Mouse (Mus musculus) urinary bladder, postnatal 36 days (tissue): ENCODE measurements around the gene Kmt5a.
"Not testable (repeated sequence)": the region's sequence is repeated elsewhere in the genome, so short reads cannot be mapped to it uniquely, and the experiment has no call there.

Source experiments
- DNase-seq, 2 experiments: peaks; one replicate each; pipeline ENCODE4 v3.0.0; 2022; ENCODE audit warnings: low spot score in 2 of 2, mixed read lengths in 1 of 2

The Kmt5a gene

DNA sequence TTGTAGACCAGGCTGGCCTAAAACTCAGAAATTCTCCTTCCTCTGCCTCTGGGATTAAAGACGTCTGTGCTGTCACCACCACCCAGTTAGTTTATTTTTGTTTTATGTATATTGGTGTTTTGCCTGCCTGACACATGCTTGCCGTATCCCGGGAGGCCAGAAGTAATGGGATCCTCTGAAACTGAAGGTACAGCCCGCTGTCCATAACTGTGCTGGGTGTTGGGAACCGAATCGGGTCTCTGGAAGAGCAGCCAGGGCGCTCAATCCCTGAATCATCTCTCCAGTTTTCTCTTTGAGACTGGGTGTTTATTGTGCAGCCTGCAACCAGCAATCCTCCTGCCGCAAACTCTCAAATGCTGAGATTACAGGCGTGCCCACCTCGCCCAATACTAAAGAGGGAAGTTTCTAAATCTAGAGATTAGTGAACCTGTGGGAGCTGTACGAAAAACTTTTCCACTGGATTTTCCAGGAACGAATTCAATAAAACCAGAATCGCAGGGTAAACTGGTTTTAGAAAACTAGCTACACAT lies 42.8 kb downstream of the Kmt5a start:
- peak; percentile 14 to 42 for DNase-seq

DNA sequence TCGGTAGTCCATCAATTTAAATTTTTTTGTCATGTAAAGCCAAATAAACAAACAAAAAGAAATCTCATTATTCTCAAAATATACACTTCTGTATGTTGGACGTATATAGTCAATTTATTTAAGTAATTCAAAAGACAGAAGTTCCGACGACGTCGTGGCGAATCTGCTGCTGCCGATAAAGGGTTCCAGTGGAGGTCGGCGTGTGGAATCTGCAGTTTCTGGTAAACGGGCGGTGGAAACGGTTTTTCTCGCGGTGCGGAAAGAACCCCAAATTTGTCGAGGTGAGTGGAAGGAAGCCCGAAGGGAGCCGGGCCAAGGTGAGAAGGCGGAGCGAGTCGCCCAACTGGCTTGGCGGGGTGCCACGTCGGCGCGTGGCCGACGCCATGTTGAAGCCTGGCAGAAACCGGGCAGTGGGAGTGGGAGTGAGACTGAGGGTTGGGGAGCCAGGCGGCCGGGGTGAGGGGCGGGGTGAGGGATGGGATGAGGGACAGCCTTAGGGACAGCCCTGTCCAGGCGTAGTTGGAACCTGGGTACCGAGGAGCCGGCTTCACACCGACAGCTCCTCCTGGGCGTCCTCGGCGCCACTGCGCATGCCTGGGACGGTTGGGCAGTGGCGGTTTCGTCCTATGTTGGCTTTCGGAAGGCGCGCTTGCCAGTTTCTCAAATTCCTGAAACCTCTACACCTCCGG lies 43.4 kb downstream of the Kmt5a start, which contains the start of gene Snrnp35:
TSS of gene Snrnp35 (plus strand) at position 169 of the 689 bp plus-strand sequence.
- peak; percentile 91 for DNase-seq

GRCm38 (mm10) chr5:124483655-124484396 lies 44.1 kb downstream of the Kmt5a start:
- peak in 1 of 2 experiments; percentile 23 for DNase-seq

DNA sequence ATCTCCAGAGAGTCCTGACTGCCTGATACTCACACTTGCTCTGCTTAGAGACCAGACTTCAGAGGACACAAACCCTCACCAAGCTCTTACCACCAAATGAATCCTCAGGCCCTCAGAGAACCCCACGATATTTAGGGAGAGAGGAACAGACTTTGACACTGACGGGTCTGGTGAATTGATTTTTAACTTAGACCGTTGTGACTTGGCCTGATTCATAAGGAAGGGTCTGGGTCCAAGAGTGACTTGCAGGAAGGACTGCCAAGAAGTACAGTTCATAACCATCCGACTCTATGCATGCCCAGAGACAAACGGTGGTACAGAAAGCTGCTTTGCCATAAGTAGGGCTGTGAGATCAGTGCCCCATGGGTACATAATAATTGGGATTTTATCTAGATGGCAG lies 45.9 kb downstream of the Kmt5a start:
- no peak for DNase-seq

DNA sequence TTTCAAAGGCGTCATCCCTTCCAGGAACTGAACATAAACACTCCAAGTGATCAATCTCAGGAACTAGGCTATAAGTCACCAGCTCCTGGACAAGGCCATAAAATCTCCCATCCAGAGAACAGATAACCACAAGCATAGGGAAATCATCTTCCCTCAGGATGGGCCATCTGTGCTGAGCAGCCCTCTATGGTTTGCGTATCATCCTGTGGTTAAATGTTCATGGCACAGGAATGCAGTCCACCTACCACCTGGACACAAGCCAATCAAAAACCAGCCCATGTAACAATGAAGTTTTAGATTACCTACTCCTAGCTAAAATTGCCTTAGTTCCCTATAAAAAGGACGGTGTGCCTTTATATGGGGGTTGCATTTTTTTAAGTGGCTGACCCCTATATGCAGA lies 49.2 kb downstream of the Kmt5a start:
- DNase-seq, result no peak

DNA sequence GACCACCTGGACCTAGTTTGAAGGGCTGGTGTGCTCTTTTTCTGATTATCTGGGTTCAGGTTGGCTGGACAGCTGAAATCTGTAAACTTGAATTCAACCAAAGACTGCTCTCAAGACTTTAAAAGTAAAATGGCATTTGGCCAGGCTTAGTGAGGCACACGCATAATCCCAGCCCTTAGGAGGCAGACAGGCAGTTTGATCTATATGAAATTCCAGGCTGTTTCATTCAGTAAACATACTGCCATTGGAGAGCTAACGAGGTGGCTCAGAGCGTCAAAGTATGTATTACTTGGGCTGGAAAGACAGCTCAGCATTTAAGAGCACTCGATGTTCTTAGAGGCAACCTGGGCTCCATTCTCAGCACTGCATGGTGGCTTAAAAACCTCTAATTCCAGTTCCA lies 52.0 kb downstream of the Kmt5a start:
- DNase-seq, result no peak

DNA sequence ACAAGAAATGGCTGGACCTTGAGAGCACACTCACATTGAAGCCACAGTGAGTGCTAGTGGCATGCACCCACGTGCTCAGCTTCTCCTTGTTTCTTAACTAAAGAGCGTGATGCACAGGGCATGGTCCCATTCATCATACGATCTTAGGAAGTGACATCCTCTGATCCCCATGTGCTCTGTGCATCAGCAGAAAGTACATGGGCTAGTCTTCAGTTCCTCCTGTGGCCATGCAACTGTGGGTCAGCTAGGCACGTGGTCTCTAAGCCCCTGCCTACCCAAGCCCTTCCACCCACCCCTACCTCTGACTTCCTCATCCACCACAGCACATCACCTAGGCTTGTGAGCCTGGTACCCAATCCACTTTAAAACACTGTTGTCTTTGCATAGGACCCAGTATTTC lies 52.9 kb downstream of the Kmt5a start:
- DNase-seq, result no peak

DNA sequence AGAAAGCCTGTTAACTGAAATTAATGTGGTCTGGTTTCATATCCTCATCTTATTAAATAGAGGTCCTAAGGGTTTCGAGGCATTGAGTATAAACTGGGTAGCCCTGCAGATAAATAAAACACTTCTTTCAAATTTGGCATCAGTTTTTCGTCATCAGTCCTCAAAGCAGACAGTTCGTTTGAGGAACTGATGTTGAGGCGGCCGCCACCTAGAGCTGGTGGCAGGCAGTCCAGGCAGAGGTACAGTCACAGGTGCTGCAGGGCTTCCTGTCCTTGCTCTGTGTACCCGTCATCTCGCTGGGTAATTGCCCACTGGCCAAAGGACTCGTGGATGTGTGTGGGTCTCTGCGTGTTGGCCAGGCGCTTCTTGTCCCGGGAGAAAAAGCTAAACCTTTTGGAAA lies 53.7 kb downstream of the Kmt5a start:
- DNase-seq, result no peak

DNA sequence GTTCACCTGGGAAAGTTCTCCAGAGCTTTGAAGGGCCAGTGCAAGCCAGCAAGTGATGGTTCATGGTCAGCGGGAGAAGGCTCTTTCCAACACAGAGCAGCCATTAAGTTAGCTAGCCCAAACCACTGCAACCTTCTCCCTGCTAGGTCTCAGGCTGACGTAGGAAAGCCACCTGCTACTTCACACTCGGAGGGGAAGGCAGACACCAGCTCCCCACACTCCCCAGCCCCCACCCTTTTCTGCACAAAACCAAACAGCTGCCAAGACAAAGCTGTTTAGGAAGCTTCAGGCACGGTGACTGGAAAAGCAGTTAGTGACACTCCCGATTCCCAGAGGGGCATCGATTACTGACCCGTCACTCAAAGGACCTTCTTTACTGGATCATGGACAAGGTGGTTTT lies 55.8 kb downstream of the Kmt5a start:
- DNase-seq, result no peak

GRCm38 (mm10) chr5:124496614-124497514 lies 57.1 kb downstream of the Kmt5a start:
- DNase-seq, result no peak

- no peak for DNase-seq
Observed at GRCm38 (mm10) chr5:124498221-124498876, 58.6 kb downstream of the Kmt5a start.

DNA sequence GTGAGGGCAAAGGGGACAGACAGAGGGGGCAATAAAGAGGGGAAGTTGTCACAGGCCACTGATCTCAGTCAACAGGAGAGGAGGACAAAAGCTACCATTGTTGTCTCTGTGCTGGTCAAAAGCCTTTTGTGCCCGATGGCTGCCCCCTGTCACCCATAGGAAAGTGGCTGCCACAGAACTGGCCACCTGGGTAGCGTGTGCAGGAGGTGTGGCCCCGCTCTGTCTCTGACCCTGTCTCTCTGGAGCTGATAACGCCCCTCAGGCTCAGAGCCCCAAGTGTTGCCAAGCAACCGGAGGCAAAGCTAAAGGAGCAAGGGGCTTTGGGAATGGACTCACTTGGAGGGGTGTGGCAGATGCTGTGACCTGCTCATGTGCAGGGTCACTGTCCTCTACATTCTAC lies 59.3 kb downstream of the Kmt5a start:
- DNase-seq, result no peak

DNA sequence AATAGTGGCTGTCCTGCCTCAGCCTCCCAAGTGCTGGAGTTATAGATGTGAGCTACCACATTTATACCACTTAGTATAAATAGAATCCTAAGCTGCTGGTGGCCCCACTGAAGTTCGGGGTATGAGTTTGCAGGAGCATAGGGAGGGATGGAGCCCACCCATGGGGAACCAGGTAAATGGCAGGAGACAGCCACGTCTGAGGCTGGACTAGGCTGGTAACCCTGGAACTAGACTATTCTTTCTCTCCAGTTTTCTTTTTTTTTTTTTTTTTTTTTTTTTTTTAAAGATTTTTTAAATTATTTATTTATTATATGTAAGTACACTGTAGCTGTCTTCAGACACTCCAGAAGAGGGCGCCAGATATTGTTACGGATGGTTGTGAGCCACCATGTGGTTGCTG lies 60.3 kb downstream of the Kmt5a start:
- DNase-seq, result not testable (repeated sequence)

- DNase-seq, result no peak
Observed at GRCm38 (mm10) chr5:124500573-124500972, 60.8 kb downstream of the Kmt5a start.

DNA sequence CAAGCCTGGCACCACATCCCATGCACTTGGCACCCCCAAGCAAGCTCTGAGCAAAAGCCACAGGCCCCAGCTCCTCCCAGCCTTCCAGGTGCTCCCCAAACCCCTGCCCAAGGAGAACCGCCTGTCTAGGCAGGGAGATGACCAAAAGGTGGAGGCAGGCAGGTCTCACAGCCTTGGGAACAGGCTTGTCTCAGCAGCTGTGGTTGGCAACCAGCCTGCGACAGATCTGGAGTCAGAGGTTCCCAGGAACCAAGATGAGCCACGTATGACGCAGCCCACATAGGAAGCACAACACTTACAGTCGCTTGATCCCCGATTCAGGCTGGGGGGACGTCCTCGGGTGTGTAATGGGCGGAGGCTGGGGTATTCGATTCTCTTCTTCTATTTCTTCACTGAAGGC lies 61.8 kb downstream of the Kmt5a start:
- DNase-seq, result no peak

DNA sequence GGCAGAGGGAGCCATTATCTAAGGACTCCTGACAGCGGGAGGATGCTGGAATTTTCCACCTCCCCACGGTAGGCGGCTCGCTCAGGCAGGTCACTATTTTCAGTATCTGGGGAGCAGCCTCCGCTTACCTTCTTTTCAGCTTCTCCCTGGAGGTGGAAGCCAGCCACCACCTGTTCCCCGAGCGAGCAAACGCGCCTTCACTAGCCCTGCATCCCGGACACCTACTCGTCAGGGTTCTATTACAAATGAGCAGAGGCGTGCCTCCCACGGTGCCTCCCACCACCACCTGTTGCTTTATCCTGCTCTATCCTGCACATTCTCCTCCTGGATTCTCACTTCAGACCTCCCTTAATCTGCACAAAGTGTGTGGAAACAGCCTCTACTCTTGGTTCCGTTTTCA lies 64.0 kb downstream of the Kmt5a start:
- DNase-seq, result no peak

DNA sequence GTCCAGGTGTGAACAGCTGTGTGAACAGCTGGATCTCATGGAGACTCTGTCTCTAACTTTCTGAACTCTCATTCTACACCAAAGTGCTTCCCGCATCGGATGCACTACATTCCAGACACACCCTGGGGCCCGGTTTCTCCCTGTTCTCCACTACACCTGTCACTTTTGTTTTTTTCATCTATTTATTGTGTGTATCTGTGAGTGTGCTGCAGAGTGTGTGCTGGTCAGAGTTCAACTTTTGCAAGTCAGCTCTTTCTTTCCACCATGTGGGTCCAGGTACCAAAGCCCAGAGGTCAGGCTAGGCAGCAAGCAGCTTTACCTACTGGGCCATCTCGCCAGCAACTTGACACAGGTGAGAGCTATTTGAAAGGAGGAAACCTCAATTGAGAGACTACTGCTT lies 65.5 kb downstream of the Kmt5a start:
- DNase-seq, result no peak

DNA sequence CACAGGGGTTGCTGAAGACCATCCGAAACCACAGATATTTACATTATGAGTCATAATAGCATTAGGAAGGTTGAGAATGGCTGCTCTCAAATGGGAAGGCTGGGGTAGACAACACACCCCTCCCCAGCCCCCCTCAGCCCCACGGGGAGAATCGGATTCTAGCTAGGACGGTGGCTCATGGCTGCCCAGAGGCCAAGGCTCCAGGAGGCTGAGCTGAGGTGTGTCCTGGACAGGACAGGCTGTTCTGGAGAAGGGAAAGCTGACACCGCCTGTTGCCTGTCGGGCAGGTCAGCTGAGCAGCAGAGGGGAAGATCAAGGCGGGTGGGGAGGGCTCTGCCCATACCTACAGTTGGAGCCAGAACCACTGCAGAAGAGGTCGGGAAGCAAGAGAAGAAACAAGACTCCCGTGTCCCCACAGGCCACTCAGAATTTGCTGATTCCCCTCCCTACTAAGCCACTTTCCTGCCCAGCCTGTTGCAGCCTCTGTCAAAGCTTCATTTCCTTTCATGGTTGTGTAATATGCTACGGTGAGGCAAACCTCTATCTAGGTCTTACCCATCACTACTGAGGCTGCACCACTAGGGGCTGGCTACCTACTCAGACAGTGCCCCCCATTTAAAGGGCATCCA lies 67.1 kb downstream of the Kmt5a start:
- no peak for DNase-seq

DNA sequence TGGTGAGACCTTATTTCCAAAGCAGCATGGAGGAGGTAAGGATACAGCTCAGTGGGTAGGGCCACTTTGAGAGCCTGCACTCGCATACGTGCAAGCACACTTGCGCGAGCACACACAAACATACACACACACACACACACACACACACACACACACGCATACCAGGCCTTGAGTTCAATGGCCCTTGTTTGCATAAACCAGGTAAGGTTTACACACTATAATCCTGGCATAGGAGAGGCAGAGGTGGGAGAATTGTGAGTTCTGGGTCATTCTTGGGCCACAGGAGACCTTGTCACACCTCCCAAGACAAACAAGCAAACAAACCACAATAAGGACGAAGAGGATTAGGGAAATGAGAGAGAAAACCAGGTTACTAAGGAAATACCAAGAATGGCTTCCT lies 69.5 kb downstream of the Kmt5a start:
- DNase-seq, result no peak

- DNase-seq, result no peak
Observed at GRCm38 (mm10) chr5:124509742-124510237, 70.1 kb downstream of the Kmt5a start.

DNA sequence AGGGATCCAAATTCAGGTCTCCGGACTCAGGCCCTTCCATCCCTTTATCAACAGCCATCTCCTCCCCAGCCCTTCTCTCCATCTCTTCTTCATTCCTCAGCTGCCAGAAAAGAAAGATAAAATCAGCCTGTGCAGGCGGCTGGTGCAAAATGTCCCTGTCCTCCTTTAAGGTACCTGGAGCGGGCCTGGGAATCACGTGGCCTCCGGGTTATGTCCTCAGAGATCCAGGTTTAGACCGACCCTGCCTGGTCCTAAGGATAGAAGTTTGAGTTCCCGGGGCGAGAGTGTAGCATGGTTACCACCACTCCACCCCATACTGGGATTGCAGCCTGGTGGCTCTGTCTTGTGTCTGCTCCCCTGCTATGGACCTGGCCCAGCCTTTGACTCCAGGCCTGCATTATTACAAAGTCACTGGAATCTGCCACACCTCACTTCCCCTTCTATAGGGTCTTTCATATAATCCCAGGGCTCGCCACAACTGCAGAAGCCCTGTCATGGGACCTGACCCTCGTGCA lies 70.9 kb downstream of the Kmt5a start:
- DNase-seq, result no peak
